Mouse (Mus musculus): ENCODE measurements around the gene Sestd1. TPM values are rescaled to one million over a fixed set of nuclear protein-coding genes. Genes with fewer than 3 reads are reported as not detected.

Gene Sestd1
- polyA plus RNA-seq, 1 experiment from 2014 or later: 27.3 TPM

DNA sequence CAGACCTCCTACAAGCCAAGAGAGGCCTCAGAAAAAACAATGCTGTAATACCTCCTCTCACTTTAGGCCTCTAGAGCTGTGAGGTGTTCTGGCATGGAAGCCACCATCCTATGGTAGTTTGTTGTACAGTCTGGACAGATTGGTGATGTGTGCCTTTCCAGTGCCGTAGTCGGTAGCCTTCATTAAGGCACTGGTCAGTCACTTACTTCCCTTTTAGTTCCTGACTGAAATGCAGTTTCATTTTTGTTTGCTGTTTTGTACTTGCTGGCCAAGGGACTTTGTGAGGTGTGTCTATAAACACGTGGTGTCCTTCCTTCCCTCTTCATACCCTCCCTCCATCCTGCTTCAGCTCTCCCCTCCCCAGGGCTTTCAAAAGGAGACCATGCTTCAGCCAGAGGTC, 24.1 kb upstream of the Sestd1 start:
- DNase-seq (ENCODE audit: low spot score) (no peak), ATAC-seq (ENCODE audit: low FRiP score) (no peak)
- no peak overlapping the region for H3K9ac ChIP-seq (ENCODE audit: low read depth, low read length)
- H3K27me3 ChIP-seq (ENCODE audit: control insufficient read depth, insufficient read depth, low read length): no peaks in the 10 kb centered on the region
- H3K4me3 ChIP-seq (ENCODE audit: low read depth, low read length): no peak overlapping the region
- no peaks in the 10 kb centered on the region for H3K4me1 ChIP-seq (replicated peaks; ENCODE audit: control insufficient read depth, insufficient read depth, low read length)
- WGBS: 73% methylated on average over 3 of the region's 3 CpGs
- no peak overlapping the region for H3K4me2 ChIP-seq (replicated peaks; ENCODE audit: low read depth, low read length)
- no peak overlapping the region for H3K27ac ChIP-seq (ENCODE audit: low read depth, low read length)
- no peaks in the 10 kb centered on the region for H3K9me3 ChIP-seq (ENCODE audit: control insufficient read depth, low read length)
- H3K36me3 ChIP-seq (ENCODE audit: control insufficient read depth, insufficient read depth, low read length): no peaks in the 10 kb centered on the region

- no peak overlapping the region for H3K9ac ChIP-seq (ENCODE audit: low read depth, low read length)
- no peak overlapping the region for H3K4me2 ChIP-seq (replicated peaks; ENCODE audit: low read depth, low read length)
- no peaks in the 10 kb centered on the region for H3K36me3 ChIP-seq (ENCODE audit: control insufficient read depth, insufficient read depth, low read length)
- H3K4me1 ChIP-seq (replicated peaks; ENCODE audit: control insufficient read depth, insufficient read depth, low read length): no peaks in the 10 kb centered on the region
- ATAC-seq (ENCODE audit: low FRiP score) (no peak), DNase-seq (ENCODE audit: low spot score) (no peak)
- H3K27me3 ChIP-seq (ENCODE audit: control insufficient read depth, insufficient read depth, low read length): no peaks in the 10 kb centered on the region
- no peak overlapping the region for H3K27ac ChIP-seq (ENCODE audit: low read depth, low read length)
- no peaks in the 10 kb centered on the region for H3K9me3 ChIP-seq (ENCODE audit: control insufficient read depth, low read length)
- 90% methylated on average over 3 of the region's 3 CpGs for WGBS
- H3K4me3 ChIP-seq (ENCODE audit: low read depth, low read length): no peak overlapping the region
Measured at GRCm38 (mm10) chr2:77303716-77304115, 23.3 kb upstream of the Sestd1 start.

- Histone ChIP-seq H3K27me3 (ENCODE audit: control insufficient read depth, insufficient read depth, low read length) (no peaks in the 10 kb centered on the region), H3K4me3 (ENCODE audit: low read depth, low read length) (no peak overlapping the region), H3K9ac (ENCODE audit: low read depth, low read length) (no peak overlapping the region), H3K27ac (ENCODE audit: low read depth, low read length) (no peak overlapping the region), H3K4me2 (replicated peaks; ENCODE audit: low read depth, low read length) (no peak overlapping the region), H3K9me3 (ENCODE audit: control insufficient read depth, low read length) (no peaks in the 10 kb centered on the region), H3K36me3 (ENCODE audit: control insufficient read depth, insufficient read depth, low read length) (no peaks in the 10 kb centered on the region), H3K4me1 (replicated peaks; ENCODE audit: control insufficient read depth, insufficient read depth, low read length) (no peaks in the 10 kb centered on the region)
- ATAC-seq (ENCODE audit: low FRiP score) (no peak), DNase-seq (ENCODE audit: low spot score) (no peak)
- WGBS: 81% methylated on average over 6 of the region's 6 CpGs
Measured at GRCm38 (mm10) chr2:77302655-77303348, 22.4 kb upstream of the Sestd1 start.

DNA sequence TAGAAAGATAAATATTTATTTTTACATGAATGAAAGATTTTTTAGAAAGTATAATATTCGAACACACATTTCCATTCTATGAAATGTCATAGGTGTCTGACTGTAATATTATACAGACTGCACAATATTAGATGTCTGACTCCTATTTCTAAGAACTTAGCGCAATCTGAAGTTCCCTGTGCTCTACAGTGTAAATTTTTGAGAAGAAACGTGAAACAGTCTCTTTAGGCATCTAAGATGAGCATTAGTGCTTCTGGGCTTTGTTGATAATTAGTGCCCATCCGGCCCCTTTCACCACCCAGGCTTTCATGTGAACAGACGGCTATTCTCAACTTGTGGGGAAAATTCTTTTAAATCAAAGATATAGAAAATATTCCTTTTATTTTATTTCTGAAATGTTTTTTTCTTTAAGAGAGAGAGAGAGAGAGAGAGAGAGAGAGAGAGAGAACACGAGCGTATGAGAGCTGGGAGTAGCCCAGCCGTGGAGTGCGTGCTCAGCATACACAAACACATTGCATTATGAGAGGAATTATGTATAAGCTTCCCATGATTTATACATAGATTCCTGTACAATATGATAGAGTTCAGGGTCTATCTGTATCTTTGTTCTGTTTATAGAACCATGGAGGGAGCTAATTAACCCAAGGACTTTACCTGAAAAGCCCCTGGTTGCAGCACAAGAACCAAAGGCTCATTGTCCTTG, 21.4 kb upstream of the Sestd1 start:
- no peak for DNase-seq (ENCODE audit: low spot score)

GRCm38 (mm10) chr2:77289701-77290100, 9.3 kb upstream of the Sestd1 start:
- no peaks in the 10 kb centered on the region for H3K36me3 ChIP-seq (ENCODE audit: control insufficient read depth, insufficient read depth, low read length)
- no peak for ATAC-seq (ENCODE audit: low FRiP score)

More for the DNA sequence above, 21.4 kb upstream of the Sestd1 start:
- 78% methylated on average over 9 of the region's 9 CpGs for WGBS
- Histone ChIP-seq H3K27me3 (ENCODE audit: control insufficient read depth, insufficient read depth, low read length) (no peaks in the 10 kb centered on the region), H3K4me1 (replicated peaks; ENCODE audit: control insufficient read depth, insufficient read depth, low read length) (no peaks in the 10 kb centered on the region), H3K36me3 (ENCODE audit: control insufficient read depth, insufficient read depth, low read length) (no peaks in the 10 kb centered on the region), H3K9ac (ENCODE audit: low read depth, low read length) (no peak overlapping the region), H3K4me2 (replicated peaks; ENCODE audit: low read depth, low read length) (no peak overlapping the region), H3K9me3 (ENCODE audit: control insufficient read depth, low read length) (no peaks in the 10 kb centered on the region), H3K27ac (ENCODE audit: low read depth, low read length) (no peak overlapping the region), H3K4me3 (ENCODE audit: low read depth, low read length) (no peak overlapping the region)
- ATAC-seq (ENCODE audit: low FRiP score): no peak

GRCm38 (mm10) chr2:77286755-77287154, 6.4 kb upstream of the Sestd1 start:
- DNase-seq (ENCODE audit: low spot score): no peak
- no peaks in the 10 kb centered on the region for H3K9me3 ChIP-seq (ENCODE audit: control insufficient read depth, low read length)

More at GRCm38 (mm10) chr2:77289701-77290100, 9.3 kb upstream of the Sestd1 start:
- no peaks in the 10 kb centered on the region for H3K4me1 ChIP-seq (replicated peaks; ENCODE audit: control insufficient read depth, insufficient read depth, low read length)
- H3K9ac ChIP-seq (ENCODE audit: low read depth, low read length): no peak overlapping the region
- WGBS: 64% methylated on average over 6 of the region's 6 CpGs
- H3K27me3 ChIP-seq (ENCODE audit: control insufficient read depth, insufficient read depth, low read length): no peaks in the 10 kb centered on the region
- no peaks in the 10 kb centered on the region for H3K9me3 ChIP-seq (ENCODE audit: control insufficient read depth, low read length)
- no peak overlapping the region for H3K4me3 ChIP-seq (ENCODE audit: low read depth, low read length)
- H3K27ac ChIP-seq (ENCODE audit: low read depth, low read length): no peak overlapping the region
- no peak overlapping the region for H3K4me2 ChIP-seq (replicated peaks; ENCODE audit: low read depth, low read length)
- no peak for DNase-seq (ENCODE audit: low spot score)

GRCm38 (mm10) chr2:77284281-77284899, 4.0 kb upstream of the Sestd1 start:
- Histone ChIP-seq H3K9me3 (ENCODE audit: control insufficient read depth, low read length) (no peaks in the 10 kb centered on the region), H3K27ac (ENCODE audit: low read depth, low read length) (no peak overlapping the region), H3K4me3 (ENCODE audit: low read depth, low read length) (no peak overlapping the region), H3K9ac (ENCODE audit: low read depth, low read length) (no peak overlapping the region), H3K36me3 (ENCODE audit: control insufficient read depth, insufficient read depth, low read length) (no peaks in the 10 kb centered on the region), H3K4me2 (replicated peaks; ENCODE audit: low read depth, low read length) (no peak overlapping the region), H3K27me3 (ENCODE audit: control insufficient read depth, insufficient read depth, low read length) (no peaks in the 10 kb centered on the region), H3K4me1 (replicated peaks; ENCODE audit: control insufficient read depth, insufficient read depth, low read length) (no peaks in the 10 kb centered on the region; the same call in 1 of the 2 replicates)
- ATAC-seq (ENCODE audit: low FRiP score): no peak
- no peak for DNase-seq (ENCODE audit: low spot score)
- 73% methylated on average over 2 of the region's 2 CpGs for WGBS

More at GRCm38 (mm10) chr2:77286755-77287154, 6.4 kb upstream of the Sestd1 start:
- Histone ChIP-seq H3K4me3 (ENCODE audit: low read depth, low read length) (no peak overlapping the region), H3K9ac (ENCODE audit: low read depth, low read length) (no peak overlapping the region), H3K4me1 (replicated peaks; ENCODE audit: control insufficient read depth, insufficient read depth, low read length) (no peaks in the 10 kb centered on the region), H3K27me3 (ENCODE audit: control insufficient read depth, insufficient read depth, low read length) (no peaks in the 10 kb centered on the region), H3K36me3 (ENCODE audit: control insufficient read depth, insufficient read depth, low read length) (no peaks in the 10 kb centered on the region), H3K4me2 (replicated peaks; ENCODE audit: low read depth, low read length) (no peak overlapping the region), H3K27ac (ENCODE audit: low read depth, low read length) (no peak overlapping the region)
- 60% methylated on average over 2 of the region's 2 CpGs for WGBS
- no peak for ATAC-seq (ENCODE audit: low FRiP score)

DNA sequence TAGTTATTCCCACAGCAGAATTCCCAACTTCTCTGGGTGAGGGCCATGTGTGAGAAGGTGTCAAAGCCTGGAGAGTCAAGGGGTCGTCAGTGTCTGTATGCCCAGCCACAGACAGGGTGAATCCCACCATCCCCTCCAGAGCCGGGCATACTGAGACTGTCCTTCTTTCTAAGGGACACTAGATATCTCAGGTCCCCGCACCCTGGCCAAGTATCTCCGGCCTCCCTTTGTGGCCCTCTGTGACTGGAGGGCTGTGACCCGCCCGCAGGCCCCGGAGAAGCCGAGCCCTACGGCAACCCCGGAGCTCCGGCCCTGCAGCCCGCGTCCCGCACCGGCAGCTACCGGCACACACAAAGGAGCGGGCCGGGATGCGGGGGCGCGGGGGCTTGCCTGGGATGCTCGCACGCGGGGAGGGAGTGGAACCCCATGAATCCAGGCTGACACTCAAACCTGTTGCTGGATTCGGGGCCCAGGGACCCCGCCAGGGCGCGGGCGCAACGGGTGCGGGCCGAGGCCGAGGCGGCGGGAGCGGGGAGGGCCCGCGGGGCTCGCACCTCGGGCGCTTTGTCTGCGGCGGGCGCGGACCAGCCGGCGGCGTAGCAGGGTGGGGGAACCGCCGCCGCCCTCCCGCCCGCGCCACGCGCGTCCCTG, 406 bp downstream of the Sestd1 start:
- peak overlapping the region; percentile 93 for H3K4me3 ChIP-seq (ENCODE audit: low read depth, low read length)
- under 1% methylated on average over 31 of the region's 57 CpGs for WGBS
- peaks cover 2% of the 10 kb centered on the region; the same call in 1 of the 2 replicates for H3K4me1 ChIP-seq (replicated peaks; ENCODE audit: control insufficient read depth, insufficient read depth, low read length)
- H3K27ac ChIP-seq (ENCODE audit: low read depth, low read length): peak overlapping the region; percentile 83
- no peaks in the 10 kb centered on the region for H3K36me3 ChIP-seq (ENCODE audit: control insufficient read depth, insufficient read depth, low read length)
- peak overlapping the region; percentile 98 for H3K9ac ChIP-seq (ENCODE audit: low read depth, low read length)
- H3K27me3 ChIP-seq (ENCODE audit: control insufficient read depth, insufficient read depth, low read length): no peaks in the 10 kb centered on the region
- ATAC-seq (ENCODE audit: low FRiP score) (peak; percentile 71), DNase-seq (ENCODE audit: low spot score) (peak; percentile 66)
- H3K9me3 ChIP-seq (ENCODE audit: control insufficient read depth, low read length): no peaks in the 10 kb centered on the region
- peak overlapping the region; percentile 66 for H3K4me2 ChIP-seq (replicated peaks; ENCODE audit: low read depth, low read length)
